Mouse (Mus musculus): ENCODE measurements around the gene 3100002H09Rik. TPM values are rescaled to one million over a fixed set of nuclear protein-coding genes. Genes with fewer than 3 reads are reported as not detected.

3100002H09Rik gene
- total and polyA plus RNA-seq, 3 experiments: not detected

Other genes with a start within 250 kb of the 3100002H09Rik start
- gene Pou3f1, start 46.0 kb upstream of the 3100002H09Rik start, total RNA-seq (2012; rRNA removed): not detected in 2 replicates
- gene Pou3f1, start 46.0 kb upstream of the 3100002H09Rik start, polyA plus RNA-seq (2012; ENCODE audit: insufficient read depth in 1 of 2, insufficient read length in 2 of 2, low read depth in 1 of 2, low replicate concordance in 2 of 2, missing spikeins in 1 of 2): not detected
- gene Utp11, start 82.8 kb upstream of the 3100002H09Rik start, total RNA-seq (2012; rRNA removed): 65.3 and 68.3 TPM in 2 replicates
- 10 to 100 TPM in 1 of 2 experiments, not detected in 1; 86.9 TPM for gene Utp11, start 82.8 kb upstream of the 3100002H09Rik start, polyA plus RNA-seq (2012; ENCODE audit: insufficient read depth in 1 of 2, insufficient read length in 2 of 2, low read depth in 1 of 2, low replicate concordance in 2 of 2, missing spikeins in 1 of 2)
- gene Fhl3, start 89.9 kb upstream of the 3100002H09Rik start, total RNA-seq (2012; rRNA removed): 5.6 TPM in 2 replicates
- gene Fhl3, start 89.9 kb upstream of the 3100002H09Rik start, polyA plus RNA-seq (2012; ENCODE audit: insufficient read depth in 1 of 2, insufficient read length in 2 of 2, low read depth in 1 of 2, low replicate concordance in 2 of 2, missing spikeins in 1 of 2): 10 to 100 TPM in 1 of 2 experiments, not detected in 1; 13.8 TPM
- 136 and 144 TPM in 2 replicates for gene Sf3a3, start 104.0 kb upstream of the 3100002H09Rik start, total RNA-seq (2012; rRNA removed)
- gene Sf3a3, start 104.0 kb upstream of the 3100002H09Rik start, polyA plus RNA-seq (2012; ENCODE audit: insufficient read depth in 1 of 2, insufficient read length in 2 of 2, low read depth in 1 of 2, low replicate concordance in 2 of 2, missing spikeins in 1 of 2): 100 to 1,000 TPM; 127 to 295 TPM
- gene Inpp5b, start 131.0 kb upstream of the 3100002H09Rik start, total RNA-seq (2012; rRNA removed): 27.7 and 28.6 TPM in 2 replicates
- gene Inpp5b, start 131.0 kb upstream of the 3100002H09Rik start, polyA plus RNA-seq (2012; ENCODE audit: insufficient read depth in 1 of 2, insufficient read length in 2 of 2, low read depth in 1 of 2, low replicate concordance in 2 of 2, missing spikeins in 1 of 2): 10 to 100 TPM in 1 of 2 experiments, not detected in 1; 52.5 TPM
- gene Mtf1, start 191.3 kb upstream of the 3100002H09Rik start, total RNA-seq (2012; rRNA removed): 15.5 and 17.8 TPM in 2 replicates
- 10 to 100 TPM; 28.9 to 37.8 TPM for gene Mtf1, start 191.3 kb upstream of the 3100002H09Rik start, polyA plus RNA-seq (2012; ENCODE audit: insufficient read depth in 1 of 2, insufficient read length in 2 of 2, low read depth in 1 of 2, low replicate concordance in 2 of 2, missing spikeins in 1 of 2)
- gene Yrdc, start 239.9 kb upstream of the 3100002H09Rik start, total RNA-seq (2012; rRNA removed): 90.0 and 107 TPM in 2 replicates
- 100 to 1,000 TPM in 1 of 2 experiments, not detected in 1; 105 TPM for gene Yrdc, start 239.9 kb upstream of the 3100002H09Rik start, polyA plus RNA-seq (2012; ENCODE audit: insufficient read depth in 1 of 2, insufficient read length in 2 of 2, low read depth in 1 of 2, low replicate concordance in 2 of 2, missing spikeins in 1 of 2)
- gene 1110065P20Rik, start 240.4 kb upstream of the 3100002H09Rik start, total RNA-seq (2012; rRNA removed): 40.6 and 43.4 TPM in 2 replicates
- 10 to 100 TPM in 1 of 2 experiments, not detected in 1; 50.9 TPM for gene 1110065P20Rik, start 240.4 kb upstream of the 3100002H09Rik start, polyA plus RNA-seq (2012; ENCODE audit: insufficient read depth in 1 of 2, insufficient read length in 2 of 2, low read depth in 1 of 2, low replicate concordance in 2 of 2, missing spikeins in 1 of 2)

Data from MEL (cell line).